Mouse (Mus musculus): Measurements from ENCODE around the gene Olfr1392. TPM values are rescaled to one million over a fixed set of nuclear protein-coding genes. Genes with fewer than 3 reads are reported as not detected.
A peak's percentile ranks its signal among the peaks of the same experiment; 100 is the strongest.

The Olfr1392 gene
- total RNA-seq, 1 experiment, result not detected

DNA sequence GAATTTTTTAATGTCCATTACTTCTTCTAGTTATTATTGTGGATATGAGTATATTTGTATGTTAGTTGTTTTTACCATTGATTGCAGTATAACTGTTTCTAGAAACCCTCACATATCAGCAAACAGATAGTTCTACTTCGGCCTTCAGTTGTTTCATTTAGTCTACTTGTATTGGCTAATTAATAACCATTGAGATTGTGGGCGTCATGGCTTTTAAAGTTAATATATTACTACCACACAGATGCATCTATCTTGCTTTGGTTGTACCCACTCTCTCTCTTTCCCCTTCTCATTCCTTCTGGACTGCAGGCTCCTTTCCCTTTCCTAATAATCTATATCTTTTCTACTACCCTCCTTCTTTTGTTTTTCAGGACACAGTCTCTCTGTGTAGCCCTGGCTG, 25.8 kb upstream of the Olfr1392 start:
- in situ Hi-C loops (cut with MboI; ENCODE audit: low sequenced_read_pairs in 2 of 2, unreplicated experiment in 2 of 2), result loop anchor here in 1 of 2 experiments (25.0 kb wide), 1 partner anchor 397 kb away; the partner anchor contains the start of gene Irgm1
- no peak for TF ChIP-seq HCFC1 (IDR thresholded peaks at IDR 0.05; ENCODE audit: borderline replicate concordance, insufficient read depth, low read length)
- H3K4me3 ChIP-seq (ENCODE audit: insufficient read depth in 1 of 2, low read depth in 1 of 2, low read length in 2 of 2, poor library complexity in 1 of 2, severe bottlenecking in 1 of 2), result no peak overlapping the region
- no peaks in the 10 kb centered on the region for H3K9me3 ChIP-seq (ENCODE audit: control insufficient read depth, insufficient read depth, low read depth, low read length)
- H3K27ac ChIP-seq (ENCODE audit: insufficient read depth, low read depth, low read length, poor library complexity, severe bottlenecking), result no peak overlapping the region
- no peak for DNase-seq (ENCODE audit: low read depth, low spot score)
- H3K9ac ChIP-seq (ENCODE audit: insufficient read depth, low read depth, low read length, poor library complexity, severe bottlenecking), result no peak overlapping the region
- H3K36me3 ChIP-seq (ENCODE audit: control insufficient read depth, insufficient read depth, low read length, poor library complexity, severe bottlenecking), result peaks cover 4% of the 10 kb centered on the region; the same call in 1 of the 2 replicates
- H3K4me1 ChIP-seq (ENCODE audit: control insufficient read depth in 2 of 2, insufficient read depth in 2 of 2, low read length in 2 of 2, poor library complexity in 1 of 2), result peaks cover 2 to 12% of the 10 kb centered on the region in 2 experiments; a peak in 1 of 4 replicates

DNA sequence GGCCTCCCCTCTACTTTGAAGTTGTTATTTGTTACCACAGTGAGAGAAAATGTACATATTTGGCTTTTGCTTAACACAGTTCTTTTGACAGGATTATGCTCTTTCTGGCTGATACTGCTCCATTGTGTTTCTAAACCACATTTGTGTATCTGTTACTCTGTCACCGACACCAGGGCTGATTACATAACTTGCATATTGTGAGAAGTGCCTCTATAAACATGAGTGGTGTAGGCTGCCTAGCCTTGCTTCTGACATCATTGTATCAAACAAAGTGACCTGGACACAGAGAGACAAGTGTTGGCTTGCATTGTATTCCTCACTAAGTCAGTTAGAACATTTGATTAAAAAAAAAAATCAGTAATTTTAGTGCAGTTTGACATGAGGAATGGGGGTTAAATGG, 25.3 kb upstream of the Olfr1392 start:
- Histone ChIP-seq H3K27ac (ENCODE audit: insufficient read depth, low read depth, low read length, poor library complexity, severe bottlenecking) (no peak overlapping the region), H3K9me3 (ENCODE audit: control insufficient read depth, insufficient read depth, low read depth, low read length) (no peaks in the 10 kb centered on the region), H3K4me1 (ENCODE audit: control insufficient read depth in 2 of 2, insufficient read depth in 2 of 2, low read length in 2 of 2, poor library complexity in 1 of 2) (peaks cover 2 to 12% of the 10 kb centered on the region in 2 experiments; a peak in 1 of 4 replicates), H3K36me3 (ENCODE audit: control insufficient read depth, insufficient read depth, low read length, poor library complexity, severe bottlenecking) (peaks cover 2% of the 10 kb centered on the region; the same call in 1 of the 2 replicates), H3K4me3 (ENCODE audit: insufficient read depth in 1 of 2, low read depth in 1 of 2, low read length in 2 of 2, poor library complexity in 1 of 2, severe bottlenecking in 1 of 2) (no peak overlapping the region; a peak in 1 of 4 replicates), H3K9ac (ENCODE audit: insufficient read depth, low read depth, low read length, poor library complexity, severe bottlenecking) (no peak overlapping the region)
- DNase-seq (ENCODE audit: low read depth, low spot score), result no peak
- in situ Hi-C loops (cut with MboI; ENCODE audit: low sequenced_read_pairs in 2 of 2, unreplicated experiment in 2 of 2), result loop anchor here (10.0 to 25.0 kb wide), 2 partner anchors 385 to 398 kb away; partner anchors contain the start of gene Irgm1 (in 2 of the 2)
- no peak for TF ChIP-seq ZNF384 (IDR thresholded peaks at IDR 0.05; ENCODE audit: low read depth, low read length)

DNA sequence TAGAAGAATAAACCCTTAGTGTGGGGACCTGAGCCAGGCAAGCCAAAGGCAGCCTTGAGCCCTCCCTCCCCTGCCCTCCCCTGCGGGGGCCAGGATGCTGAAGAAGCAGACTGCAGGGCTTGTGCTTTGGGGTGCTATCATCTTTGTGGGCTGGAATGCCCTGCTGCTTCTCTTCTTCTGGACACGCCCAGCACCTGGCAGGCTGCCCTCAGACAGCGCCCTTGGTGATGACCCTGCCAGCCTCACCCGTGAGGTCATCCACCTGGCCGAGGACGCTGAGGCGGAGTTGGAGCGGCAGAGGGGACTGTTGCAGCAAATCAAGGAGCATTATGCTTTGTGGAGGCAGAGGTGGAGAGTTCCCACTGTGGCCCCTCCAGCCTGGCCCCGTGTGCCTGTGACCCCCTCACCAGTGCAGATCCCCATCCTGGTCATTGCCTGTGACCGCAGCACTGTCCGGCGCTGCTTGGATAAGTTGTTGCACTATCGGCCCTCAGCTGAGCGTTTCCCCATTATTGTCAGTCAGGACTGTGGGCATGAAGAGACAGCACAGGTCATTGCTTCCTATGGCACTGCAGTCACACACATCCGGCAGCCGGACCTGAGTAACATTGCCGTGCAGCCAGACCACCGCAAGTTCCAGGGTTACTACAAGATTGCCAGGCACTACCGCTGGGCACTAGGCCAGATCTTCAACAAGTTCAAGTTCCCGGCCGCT, 24.3 kb upstream of the Olfr1392 start:
- H3K27ac ChIP-seq (ENCODE audit: insufficient read depth, low read depth, low read length, poor library complexity, severe bottlenecking), result no peak overlapping the region
- TF ChIP-seq ZC3H11A (IDR thresholded peaks at IDR 0.05; ENCODE audit: borderline replicate concordance, low read depth, low read length) (no peak), CHD2 (IDR thresholded peaks at IDR 0.05; ENCODE audit: low read depth, low read length) (no peak), HCFC1 (IDR thresholded peaks at IDR 0.05; ENCODE audit: borderline replicate concordance, insufficient read depth, low read length) (no peak)
- no peak for DNase-seq (ENCODE audit: low read depth, low spot score)
- H3K4me3 ChIP-seq (ENCODE audit: insufficient read depth in 1 of 2, low read depth in 1 of 2, low read length in 2 of 2, poor library complexity in 1 of 2, severe bottlenecking in 1 of 2), result peak overlapping the region; percentile 3 to 50; a peak in 3 of 4 replicates
- peaks cover 2% of the 10 kb centered on the region; the same call in 1 of the 2 replicates for H3K36me3 ChIP-seq (ENCODE audit: control insufficient read depth, insufficient read depth, low read length, poor library complexity, severe bottlenecking)
- peaks cover 2 to 12% of the 10 kb centered on the region in 2 experiments; a peak in 1 of 4 replicates for H3K4me1 ChIP-seq (ENCODE audit: control insufficient read depth in 2 of 2, insufficient read depth in 2 of 2, low read length in 2 of 2, poor library complexity in 1 of 2)
- H3K9me3 ChIP-seq (ENCODE audit: control insufficient read depth, insufficient read depth, low read depth, low read length), result no peaks in the 10 kb centered on the region
- no peak overlapping the region for H3K9ac ChIP-seq (ENCODE audit: insufficient read depth, low read depth, low read length, poor library complexity, severe bottlenecking)
- in situ Hi-C loops (cut with MboI; ENCODE audit: low sequenced_read_pairs in 2 of 2, unreplicated experiment in 2 of 2), result loop anchor here (10.0 to 25.0 kb wide), 2 partner anchors 386 to 398 kb away; partner anchors contain the start of gene Irgm1 (in 2 of the 2)

DNA sequence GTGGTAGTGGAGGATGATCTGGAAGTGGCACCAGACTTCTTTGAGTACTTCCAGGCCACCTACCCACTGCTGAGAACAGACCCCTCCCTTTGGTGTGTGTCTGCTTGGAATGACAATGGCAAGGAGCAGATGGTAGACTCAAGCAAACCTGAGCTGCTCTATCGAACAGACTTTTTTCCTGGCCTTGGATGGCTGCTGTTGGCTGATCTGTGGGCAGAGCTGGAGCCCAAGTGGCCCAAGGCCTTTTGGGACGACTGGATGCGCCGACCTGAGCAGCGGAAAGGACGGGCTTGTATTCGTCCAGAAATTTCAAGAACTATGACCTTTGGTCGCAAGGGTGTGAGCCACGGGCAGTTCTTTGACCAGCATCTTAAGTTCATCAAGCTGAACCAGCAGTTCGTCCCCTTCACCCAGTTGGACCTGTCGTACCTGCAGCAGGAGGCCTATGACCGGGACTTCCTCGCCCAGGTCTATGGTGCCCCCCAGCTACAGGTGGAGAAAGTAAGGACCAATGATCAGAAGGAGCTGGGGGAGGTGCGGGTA, 23.7 kb upstream of the Olfr1392 start:
- TF ChIP-seq ZNF384 (IDR thresholded peaks at IDR 0.05; ENCODE audit: low read depth, low read length) (no peak), MAFK (IDR thresholded peaks at IDR 0.05; ENCODE audit: insufficient read depth, low read depth, low read length) (no peak), CHD2 (IDR thresholded peaks at IDR 0.05; ENCODE audit: low read depth, low read length) (no peak), ZC3H11A (IDR thresholded peaks at IDR 0.05; ENCODE audit: borderline replicate concordance, low read depth, low read length) (no peak), HCFC1 (IDR thresholded peaks at IDR 0.05; ENCODE audit: borderline replicate concordance, insufficient read depth, low read length) (no peak)
- H3K36me3 ChIP-seq (ENCODE audit: control insufficient read depth, insufficient read depth, low read length, poor library complexity, severe bottlenecking), result peaks cover 2% of the 10 kb centered on the region; the same call in 1 of the 2 replicates
- H3K27ac ChIP-seq (ENCODE audit: insufficient read depth, low read depth, low read length, poor library complexity, severe bottlenecking), result no peak overlapping the region
- no peak for DNase-seq (ENCODE audit: low read depth, low spot score)
- H3K9ac ChIP-seq (ENCODE audit: insufficient read depth, low read depth, low read length, poor library complexity, severe bottlenecking), result no peak overlapping the region
- no peaks in the 10 kb centered on the region for H3K9me3 ChIP-seq (ENCODE audit: control insufficient read depth, insufficient read depth, low read depth, low read length)
- peaks cover 2 to 12% of the 10 kb centered on the region in 2 experiments; a peak in 1 of 4 replicates for H3K4me1 ChIP-seq (ENCODE audit: control insufficient read depth in 2 of 2, insufficient read depth in 2 of 2, low read length in 2 of 2, poor library complexity in 1 of 2)
- H3K4me3 ChIP-seq (ENCODE audit: insufficient read depth in 1 of 2, low read depth in 1 of 2, low read length in 2 of 2, poor library complexity in 1 of 2, severe bottlenecking in 1 of 2), result peak overlapping the region; percentile 3 to 50; a peak in 3 of 4 replicates
- in situ Hi-C loops (cut with MboI; ENCODE audit: low sequenced_read_pairs in 2 of 2, unreplicated experiment in 2 of 2), result loop anchor here (10.0 to 25.0 kb wide), 2 partner anchors 387 to 399 kb away; partner anchors contain the start of gene Irgm1 (in 2 of the 2)
